Mouse (Mus musculus) layer of hippocampus, postnatal 36 days (tissue): ENCODE results near the gene Cpt2. TPM values are rescaled to one million over a fixed set of nuclear protein-coding genes. Genes with fewer than 3 reads are reported as not detected.

Experiments
- DNase-seq, 2 experiments: peaks; one replicate each; pipeline ENCODE4 v3.0.0; 2022
- total RNA-seq, 2 experiments: library from RNA; stranded (reverse); gene quantifications; 2 replicates each; pipeline ENCODE4 v1.2.3; 2021

The Cpt2 gene
- 1 to 10 TPM; 5.8 to 5.9 TPM for total RNA-seq

DNA sequence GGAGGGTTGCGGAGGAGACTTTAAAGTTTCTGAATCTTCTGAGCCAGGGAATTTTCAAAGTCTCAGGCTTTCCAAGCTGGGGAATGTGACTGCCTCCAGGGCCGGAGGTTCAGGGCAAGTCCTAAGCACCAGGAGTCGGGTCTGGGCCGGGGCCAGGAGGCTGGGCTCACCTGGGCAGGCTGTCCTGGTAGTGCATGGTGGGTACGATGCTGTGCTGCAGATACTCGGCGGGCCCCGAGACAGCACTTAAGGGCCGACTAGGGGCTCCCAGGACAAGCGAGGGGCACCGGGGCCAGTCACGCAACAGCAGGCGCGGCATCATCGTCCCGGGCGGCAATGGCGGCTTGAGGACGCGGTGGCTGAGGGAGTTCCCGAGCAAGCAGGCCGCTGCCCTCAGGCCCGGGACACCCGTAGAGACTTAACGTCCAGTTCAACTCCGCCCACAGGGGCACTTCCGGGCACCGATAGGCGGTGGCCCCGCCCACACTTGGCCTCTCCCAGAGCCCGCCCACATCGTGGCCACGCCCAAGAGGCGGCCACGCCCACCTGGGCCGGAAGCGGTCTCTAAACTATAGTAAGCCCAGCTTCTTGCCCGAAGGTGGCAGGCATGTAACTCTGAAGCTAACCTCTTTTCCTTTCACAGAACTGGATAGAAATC lies at the start of gene Cpt2:
Gene Cpt2, minus strand, starts transcription at position 466 of the 658 bp plus-strand sequence.
- peak; percentile 76 to 77 for DNase-seq

DNA sequence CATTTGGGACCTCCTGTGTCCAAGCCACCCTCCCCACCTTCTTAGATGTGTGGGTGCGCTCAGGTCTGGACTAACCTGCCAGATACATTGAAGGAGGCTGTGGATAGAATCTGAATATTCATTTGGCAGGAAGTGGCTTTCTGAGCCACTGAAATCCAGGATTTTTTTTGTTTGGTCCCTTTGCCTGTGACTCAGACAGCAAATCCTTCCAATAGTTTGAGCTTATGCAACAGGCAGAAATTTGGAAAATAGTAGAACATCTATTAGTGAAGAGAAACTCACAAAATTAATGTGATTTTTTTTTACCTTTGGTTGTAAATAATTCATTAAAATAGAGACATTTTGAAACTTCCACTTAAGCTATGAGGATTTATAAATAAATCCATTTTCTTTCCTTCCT lies 47.8 kb upstream of the Cpt2 start:
- DNase-seq: no peak

DNA sequence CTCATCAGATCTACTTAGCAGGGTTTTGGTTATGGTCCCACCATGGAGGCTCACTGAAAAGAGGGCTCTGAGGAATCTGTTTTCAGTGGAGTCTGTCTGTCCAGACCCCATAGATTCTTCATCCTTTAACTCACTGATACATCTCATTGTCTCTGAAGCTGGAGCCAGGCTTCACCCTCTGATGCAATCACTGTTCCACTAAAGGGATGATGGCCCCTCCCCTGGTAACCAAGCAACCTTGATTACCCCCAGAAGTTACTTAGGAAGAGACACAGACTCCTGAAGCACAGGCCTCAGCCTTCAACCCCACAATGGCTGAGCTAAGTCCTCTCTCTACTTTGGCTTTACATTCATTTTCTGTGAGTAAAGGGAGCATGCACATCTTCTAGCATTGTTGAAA lies 46.4 kb upstream of the Cpt2 start:
- no peak for DNase-seq

GRCm38 (mm10) chr4:107967966-107968682 lies 44.7 kb upstream of the Cpt2 start, which contains the start of gene Slc1a7:
Gene Slc1a7, plus strand, starts transcription at chr4:107968332.
- no peak for DNase-seq

DNA sequence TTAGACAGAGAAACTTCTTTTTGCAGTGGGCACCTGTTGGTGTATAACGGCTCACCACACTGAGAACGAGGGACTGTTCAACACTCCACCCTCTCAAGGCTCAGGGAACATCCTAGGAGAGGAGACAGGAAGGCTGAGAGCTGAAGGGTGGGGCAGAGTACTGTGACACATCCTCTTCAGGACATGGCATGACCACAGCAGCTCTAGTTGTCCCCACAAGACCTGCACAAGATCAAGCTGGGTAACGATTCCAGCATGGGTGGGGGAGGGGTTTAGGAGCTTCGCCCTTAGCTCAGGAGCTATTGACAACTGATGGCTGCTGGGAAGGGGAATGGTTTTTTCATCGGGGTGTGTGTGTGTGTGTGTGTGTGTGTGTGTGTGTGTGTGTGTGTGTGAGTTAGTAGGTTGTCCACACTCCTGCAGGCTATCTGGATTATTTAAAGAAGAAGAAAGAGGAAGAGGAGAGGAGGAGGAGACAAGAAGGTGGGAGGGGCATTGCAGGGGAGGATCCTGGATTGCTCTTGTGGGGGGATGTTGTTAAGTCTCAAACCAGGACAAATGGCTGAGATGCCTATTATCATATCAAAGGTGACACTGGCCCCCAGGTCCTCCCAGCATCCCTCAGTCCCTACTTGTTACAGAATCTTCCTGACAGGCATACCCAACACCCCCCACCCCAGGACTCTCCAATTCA lies 43.2 kb upstream of the Cpt2 start:
- DNase-seq: no peak

GRCm38 (mm10) chr4:107962792-107963191 lies 39.4 kb upstream of the Cpt2 start:
- DNase-seq: no peak

- no peak for DNase-seq
Observed at GRCm38 (mm10) chr4:107962044-107962732, 38.8 kb upstream of the Cpt2 start.

- DNase-seq: no peak
Observed at GRCm38 (mm10) chr4:107958487-107958886, 35.1 kb upstream of the Cpt2 start.

DNA sequence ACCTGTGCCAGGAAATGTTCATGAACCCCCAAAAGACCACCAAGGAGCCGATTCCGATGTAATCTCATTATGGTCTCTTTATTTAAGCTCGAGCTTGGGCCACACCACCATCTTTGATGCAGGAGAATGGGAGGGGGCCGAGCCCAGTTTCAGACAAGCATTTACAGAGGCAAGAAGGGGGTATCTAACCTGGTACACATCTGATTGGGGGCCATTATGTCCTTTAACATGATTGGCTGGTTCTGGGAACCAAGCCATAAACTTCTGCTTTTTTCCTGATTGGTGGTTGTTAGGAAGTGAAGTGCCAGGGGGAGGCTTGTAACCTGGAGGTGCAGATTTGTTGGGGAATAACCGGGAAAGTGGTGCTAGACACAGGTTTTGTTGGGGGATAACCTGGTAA lies 32.3 kb upstream of the Cpt2 start:
- no peak for DNase-seq

GRCm38 (mm10) chr4:107952845-107953244 lies 29.4 kb upstream of the Cpt2 start:
- no peak for DNase-seq

- no peak for DNase-seq
Observed at GRCm38 (mm10) chr4:107949918-107950317, 26.5 kb upstream of the Cpt2 start.

DNA sequence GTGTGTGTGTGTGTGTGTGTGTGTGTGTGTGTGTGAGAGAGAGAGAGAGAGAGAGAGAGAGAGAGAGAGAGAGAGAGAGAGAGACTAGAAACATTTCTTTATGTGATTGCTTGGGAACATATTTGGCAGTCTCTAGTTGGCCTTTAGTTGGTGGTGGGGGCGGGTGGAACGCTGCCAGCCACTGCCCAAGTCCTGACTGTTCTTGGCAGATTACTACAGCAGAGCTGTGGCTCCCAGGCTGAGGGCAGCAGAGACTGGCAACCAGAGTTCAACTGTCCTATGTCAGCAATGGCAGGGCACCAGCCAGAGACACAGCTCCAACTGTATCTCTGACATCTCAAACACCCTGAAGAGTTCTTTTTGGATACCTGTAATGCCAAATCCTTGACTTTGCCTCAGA lies 20.7 kb upstream of the Cpt2 start:
- no peak for DNase-seq

DNA sequence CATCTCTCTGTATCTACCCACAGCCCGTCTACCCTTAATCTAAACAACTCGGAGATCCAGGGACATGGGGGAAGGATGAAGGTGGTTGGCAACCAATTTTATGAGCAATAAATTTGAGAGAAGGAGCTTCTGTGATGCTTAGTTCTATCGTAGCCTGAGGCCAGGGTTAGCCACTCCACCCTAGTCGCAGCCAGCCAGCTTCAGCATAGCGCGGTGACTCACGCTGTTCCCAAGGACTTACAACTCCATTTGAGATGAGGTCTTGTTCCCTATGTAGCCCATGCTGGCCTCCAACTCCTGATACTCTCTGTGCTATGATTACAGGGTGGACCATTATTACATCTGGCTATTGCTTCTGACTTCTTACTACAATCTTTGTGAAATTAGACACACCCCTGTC lies 19.3 kb upstream of the Cpt2 start:
- DNase-seq: no peak

DNA sequence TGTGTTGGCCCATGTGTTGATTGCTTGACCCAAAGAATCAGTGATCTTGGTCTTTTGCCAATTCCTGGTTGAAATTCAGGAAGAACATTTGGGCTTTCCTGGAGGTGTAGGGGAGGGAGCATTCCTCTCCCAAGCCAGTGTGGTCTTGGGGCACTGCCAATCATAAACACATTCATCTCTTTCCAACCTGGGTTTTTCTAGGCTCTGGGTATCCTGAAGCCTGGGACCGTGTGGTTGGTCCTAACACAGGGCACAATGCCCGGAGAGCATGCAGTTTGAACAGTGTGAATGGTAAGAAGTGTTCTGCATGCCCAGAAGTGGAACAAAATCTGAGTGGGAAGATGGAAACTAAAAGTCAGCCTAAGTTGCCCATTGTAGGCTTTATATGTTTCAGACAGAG lies 14.7 kb upstream of the Cpt2 start:
- DNase-seq: no peak

- peak; percentile 54 to 56 for DNase-seq
Observed at GRCm38 (mm10) chr4:107937338-107937737, 13.9 kb upstream of the Cpt2 start.

DNA sequence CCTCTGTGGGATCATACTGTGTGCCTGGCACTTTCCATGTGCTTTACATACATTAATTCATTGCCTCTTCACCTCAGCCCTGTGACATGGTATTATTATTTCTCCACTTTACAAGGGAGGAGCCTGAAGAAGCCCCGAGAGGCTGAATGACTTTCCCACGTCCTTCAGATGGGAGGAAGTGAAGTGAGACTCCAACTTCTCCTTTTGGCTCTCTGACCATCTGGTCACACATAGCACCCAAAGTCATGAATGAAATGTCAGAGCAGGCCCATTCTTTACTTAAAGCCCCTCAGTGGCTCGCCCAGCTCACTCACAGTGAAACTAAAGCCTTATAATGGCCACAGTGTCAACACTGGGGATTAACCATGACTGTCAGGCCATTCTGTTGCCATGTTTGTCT lies 11.8 kb upstream of the Cpt2 start:
- DNase-seq: no peak

- DNase-seq: no peak
Observed at GRCm38 (mm10) chr4:107933239-107933638, 9.8 kb upstream of the Cpt2 start.

GRCm38 (mm10) chr4:107931453-107931852 lies 8.0 kb upstream of the Cpt2 start:
- no peak for DNase-seq

- DNase-seq: no peak
Observed at GRCm38 (mm10) chr4:107928726-107929125, 5.3 kb upstream of the Cpt2 start.

DNA sequence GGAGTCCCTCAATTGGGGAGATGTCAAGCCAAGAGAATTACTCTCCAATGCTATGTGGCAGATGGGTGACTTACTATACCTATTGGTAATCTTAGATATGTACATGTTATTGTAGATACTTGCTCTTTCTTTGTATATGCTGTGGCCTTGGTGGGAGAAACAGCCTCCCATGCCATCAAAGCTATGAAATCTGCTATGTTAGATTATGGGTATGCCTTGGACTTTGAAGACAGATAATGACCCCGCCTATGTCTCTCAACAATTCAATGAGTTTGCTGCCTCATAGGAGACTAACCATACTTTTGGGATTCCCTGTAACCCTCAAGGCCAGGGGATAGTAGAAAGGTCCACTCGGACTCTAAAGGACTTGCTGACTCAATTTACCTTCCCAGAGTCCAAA lies 4.9 kb upstream of the Cpt2 start:
- no peak for DNase-seq

DNA sequence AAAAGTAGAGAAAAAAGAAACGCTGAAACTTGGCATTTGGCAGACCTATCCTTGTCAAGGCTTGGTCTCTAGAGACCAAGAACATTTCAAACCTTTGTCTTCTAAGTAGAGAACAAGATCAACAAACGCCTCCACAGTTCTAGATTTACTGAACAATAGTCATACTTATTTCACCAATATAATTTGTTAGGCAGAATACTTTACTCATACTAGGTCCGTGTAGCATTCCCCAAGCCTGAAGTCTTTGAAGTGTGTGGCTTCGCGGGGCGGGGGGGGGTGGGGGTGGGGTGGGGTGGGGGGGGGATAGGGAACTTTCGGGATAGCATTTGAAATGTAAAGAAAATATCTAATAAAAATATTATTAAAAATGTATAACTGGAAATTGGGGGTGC lies 389 bp upstream of the Cpt2 start:
- DNase-seq: no peak

- DNase-seq: no peak
Observed at GRCm38 (mm10) chr4:107921952-107922351, 1.5 kb downstream of the Cpt2 start.

DNA sequence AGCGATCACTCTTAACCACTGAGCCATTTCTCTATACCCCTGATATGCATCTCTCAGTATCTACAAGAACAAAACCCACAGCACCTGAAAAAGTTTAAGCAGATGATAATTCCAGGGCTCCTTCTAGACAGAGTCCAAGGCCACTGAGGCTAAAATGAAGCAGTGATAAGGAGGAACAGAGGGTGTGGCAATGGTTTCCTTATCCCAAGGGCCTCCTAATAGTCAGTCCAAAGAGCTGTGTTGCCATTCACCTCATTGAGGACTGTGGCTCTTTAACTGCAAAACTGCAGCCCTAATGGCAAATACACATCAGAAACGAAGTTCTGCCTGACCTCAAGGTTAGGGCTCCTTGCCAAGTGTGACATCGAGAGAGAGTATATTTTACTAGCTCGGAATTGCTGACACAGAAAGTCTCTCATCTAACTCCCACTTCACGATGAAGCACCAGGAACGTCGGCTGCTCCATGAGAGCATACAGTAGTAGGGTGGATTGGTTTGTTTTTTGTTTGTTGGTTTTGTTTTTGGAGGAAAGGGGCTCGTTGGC lies 2.2 kb downstream of the Cpt2 start:
- no peak for DNase-seq
